Mouse (Mus musculus) hindbrain, embryonic 16.5 days (tissue): ENCODE measurements at regions not wholly inside any gene's neighbourhood (a gene's known extent, or its start where the extent isn't known, plus 50 kb on each side); places are given as distances from the start of the nearest gene placed in this dataset.
"Not testable (repeated sequence)": the region's sequence is repeated elsewhere in the genome, so short reads cannot be mapped to it uniquely, and the experiment has no call there.

Source experiments
- ATAC-seq: fragments of 200-750 bp; cut with Nextera tagmentation; 2 replicates; pipeline ENCODE4 v1.8.0; 2017; ENCODE audit warnings: moderate TSS enrichment, moderate library complexity
- H3K27ac ChIP-seq: fragments of 300-500 bp; sonication (generic); 2 replicates; pipeline ENCODE4 v1.5.1; 2014; ENCODE audit warnings: low read depth, mild to moderate bottlenecking, control low read depth, low read length, moderate library complexity
- H3K27me3 ChIP-seq: fragments of 300-500 bp; sonication (generic); replicated peaks from 2 replicates; pipeline ENCODE4 v1.6.1; 2014; ENCODE audit warnings: low read length; ENCODE audit not compliant: control insufficient read depth, insufficient read depth
- H3K36me3 ChIP-seq: fragments of 300-500 bp; sonication (generic); 2 replicates; pipeline ENCODE4 v1.6.1; 2014; ENCODE audit warnings: mild to moderate bottlenecking, low read length, moderate library complexity, mixed read lengths; ENCODE audit not compliant: control insufficient read depth, insufficient read depth
- H3K4me1 ChIP-seq: fragments of 300-500 bp; sonication (generic); 2 replicates; pipeline ENCODE4 v1.6.1; 2014; ENCODE audit warnings: low read depth, low read length; ENCODE audit not compliant: control insufficient read depth, insufficient read depth
- H3K4me2 ChIP-seq: fragments of 300-500 bp; sonication (generic); 2 replicates; pipeline ENCODE4 v1.6.1; 2014; ENCODE audit warnings: mild to moderate bottlenecking, low read length, control low read depth, moderate library complexity
- H3K4me3 ChIP-seq: fragments of 300-500 bp; sonication (generic); 2 replicates; pipeline ENCODE4 v1.5.1; 2014; ENCODE audit warnings: mild to moderate bottlenecking, low read length, control low read depth, moderate library complexity
- H3K9ac ChIP-seq: fragments of 300-500 bp; sonication (generic); 2 replicates; pipeline ENCODE4 v1.6.1; 2014; ENCODE audit warnings: low read depth, mild to moderate bottlenecking, control low read depth, low read length, moderate library complexity
- H3K9me3 ChIP-seq: fragments of 300-500 bp; sonication (generic); 2 replicates; pipeline ENCODE4 v1.6.1; 2014; ENCODE audit warnings: mild to moderate bottlenecking, low read length, moderate library complexity; ENCODE audit not compliant: control insufficient read depth
- WGBS: fragments of 180-500 bp; shearing (Covaris S2); extraction: QIAGEN DNeasy Blood & Tissue Kit; methylation state at CpG from one replicate; pipeline ENCODE4 v1.1.7; 2014; 5-methylcytosine and 5-hydroxymethylcytosine counted together

GRCm38 (mm10) chr4:67141896-67142295 lies 314.5 kb downstream of the Tlr4 start:
- no peaks in the 10 kb centered on the region for H3K27me3 ChIP-seq
- no peak overlapping the region for H3K27ac ChIP-seq
- H3K4me3 ChIP-seq = no peak overlapping the region
- no peak overlapping the region for H3K4me2 ChIP-seq
- ATAC-seq = no peak
- no peaks in the 10 kb centered on the region for H3K9me3 ChIP-seq
- no peaks in the 10 kb centered on the region for H3K36me3 ChIP-seq
- WGBS = 90% methylated on average over 2 of the region's 2 CpGs
- H3K4me1 ChIP-seq = no peaks in the 10 kb centered on the region
- no peak overlapping the region for H3K9ac ChIP-seq

- H3K4me3 ChIP-seq = no peak overlapping the region
- H3K9ac ChIP-seq = no peak overlapping the region
- no peaks in the 10 kb centered on the region for H3K27me3 ChIP-seq
- H3K4me1 ChIP-seq = no peaks in the 10 kb centered on the region
- 50% methylated on average over 2 of the region's 2 CpGs for WGBS
- H3K9me3 ChIP-seq = no peaks in the 10 kb centered on the region
- H3K36me3 ChIP-seq = no peaks in the 10 kb centered on the region
- ATAC-seq = peak; percentile 42; the same call in 1 of the 2 replicates
- H3K4me2 ChIP-seq = no peak overlapping the region
- H3K27ac ChIP-seq = no peak overlapping the region
These were observed 321.1 kb downstream of the Tlr4 start for GRCm38 (mm10) chr4:67148521-67148920.

DNA sequence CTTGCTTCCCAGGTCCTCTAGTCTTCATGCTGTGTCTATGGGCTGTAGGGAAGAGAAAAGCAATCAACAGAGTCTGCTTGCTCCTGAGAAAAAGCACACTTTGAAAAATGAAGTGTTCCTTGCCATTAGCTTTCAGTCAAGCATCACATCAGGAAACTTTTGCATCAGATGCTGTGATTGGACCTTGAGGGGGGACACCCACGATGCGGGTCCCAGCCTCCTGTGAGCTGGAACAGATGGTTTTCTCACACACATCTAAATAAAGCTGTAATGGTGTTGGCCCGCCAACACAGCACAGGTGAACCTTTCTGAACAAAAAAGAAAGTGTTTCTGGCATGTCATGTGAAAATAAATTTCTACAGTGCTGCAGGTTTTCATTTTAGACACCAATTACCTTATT lies 335.3 kb downstream of the Tlr4 start:
- Histone ChIP-seq H3K27ac (no peak overlapping the region), H3K9ac (no peak overlapping the region), H3K9me3 (no peaks in the 10 kb centered on the region), H3K4me1 (no peaks in the 10 kb centered on the region), H3K4me2 (no peak overlapping the region), H3K27me3 (no peaks in the 10 kb centered on the region), H3K4me3 (no peak overlapping the region), H3K36me3 (no peaks in the 10 kb centered on the region)
- ATAC-seq = no peak
- WGBS = 76% methylated on average over 3 of the region's 3 CpGs

- Histone ChIP-seq H3K9ac (no peak overlapping the region), H3K4me1 (no peaks in the 10 kb centered on the region), H3K27ac (no peak overlapping the region), H3K36me3 (no peaks in the 10 kb centered on the region), H3K27me3 (no peaks in the 10 kb centered on the region), H3K4me3 (no peak overlapping the region), H3K4me2 (no peak overlapping the region), H3K9me3 (no peaks in the 10 kb centered on the region)
- ATAC-seq = no peak
- WGBS = 81% methylated on average over 5 of the region's 5 CpGs
These were observed 340.3 kb downstream of the Tlr4 start for GRCm38 (mm10) chr4:67167720-67168119.

- no peak overlapping the region for H3K9ac ChIP-seq
- H3K9me3 ChIP-seq = no peaks in the 10 kb centered on the region
- H3K27ac ChIP-seq = no peak overlapping the region
- no peak overlapping the region for H3K4me3 ChIP-seq
- H3K4me1 ChIP-seq = no peaks in the 10 kb centered on the region
- no peak overlapping the region for H3K4me2 ChIP-seq
- H3K27me3 ChIP-seq = no peaks in the 10 kb centered on the region
- WGBS = 80% methylated on average over 2 of the region's 2 CpGs
- ATAC-seq = peak; percentile 76
- H3K36me3 ChIP-seq = no peaks in the 10 kb centered on the region
These were observed 360.5 kb downstream of the Tlr4 start for GRCm38 (mm10) chr4:67187725-67188510.

DNA sequence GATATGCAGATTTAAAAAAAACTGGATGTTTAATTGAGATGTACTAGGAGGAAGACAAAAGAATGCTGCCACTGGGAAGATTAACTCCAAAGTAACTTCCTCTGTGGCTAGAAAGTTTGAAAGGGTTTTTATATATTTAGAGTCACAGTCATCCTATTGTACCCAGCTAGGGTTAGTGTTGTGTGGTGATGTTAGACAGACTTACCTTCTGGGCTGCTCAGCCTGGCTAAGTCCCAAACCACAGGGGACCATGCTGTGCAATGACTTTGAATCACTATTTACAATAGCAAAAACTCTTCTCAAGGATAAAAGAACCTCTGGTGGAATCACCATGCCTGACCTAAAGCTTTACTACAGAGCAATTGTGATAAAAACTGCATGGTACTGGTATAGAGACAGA lies 363.2 kb downstream of the Tlr4 start:
- Histone ChIP-seq H3K36me3 (no peaks in the 10 kb centered on the region), H3K9ac (no peak overlapping the region), H3K27me3 (no peaks in the 10 kb centered on the region), H3K4me2 (no peak overlapping the region), H3K4me3 (no peak overlapping the region), H3K9me3 (no peaks in the 10 kb centered on the region), H3K4me1 (no peaks in the 10 kb centered on the region), H3K27ac (no peak overlapping the region)
- no peak for ATAC-seq

DNA sequence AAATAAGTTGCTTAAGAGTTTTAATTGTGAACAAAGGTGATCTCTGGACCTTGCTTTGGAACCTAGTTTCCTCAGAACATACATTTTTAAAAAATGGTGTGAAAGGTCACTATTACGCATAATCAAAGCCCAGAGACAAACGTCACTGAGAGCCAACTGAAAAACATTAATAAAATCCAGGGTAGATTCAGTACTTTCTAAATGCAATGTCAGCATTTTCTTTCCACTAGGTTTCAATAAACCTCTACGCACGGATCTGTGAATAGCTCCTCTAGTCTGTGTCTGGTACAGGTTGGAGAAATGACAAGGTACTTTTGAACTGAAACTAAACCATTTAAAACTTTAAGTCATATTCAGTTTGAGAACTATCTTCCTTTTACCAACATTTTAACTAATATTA lies 367.0 kb downstream of the Tlr4 start:
- no peak overlapping the region for H3K27ac ChIP-seq
- ATAC-seq = no peak
- H3K4me3 ChIP-seq = no peak overlapping the region
- H3K4me2 ChIP-seq = no peak overlapping the region
- no peaks in the 10 kb centered on the region for H3K27me3 ChIP-seq
- no peaks in the 10 kb centered on the region for H3K9me3 ChIP-seq
- H3K36me3 ChIP-seq = no peaks in the 10 kb centered on the region
- no peaks in the 10 kb centered on the region for H3K4me1 ChIP-seq
- H3K9ac ChIP-seq = no peak overlapping the region
- 77% methylated on average over 4 of the region's 4 CpGs for WGBS

DNA sequence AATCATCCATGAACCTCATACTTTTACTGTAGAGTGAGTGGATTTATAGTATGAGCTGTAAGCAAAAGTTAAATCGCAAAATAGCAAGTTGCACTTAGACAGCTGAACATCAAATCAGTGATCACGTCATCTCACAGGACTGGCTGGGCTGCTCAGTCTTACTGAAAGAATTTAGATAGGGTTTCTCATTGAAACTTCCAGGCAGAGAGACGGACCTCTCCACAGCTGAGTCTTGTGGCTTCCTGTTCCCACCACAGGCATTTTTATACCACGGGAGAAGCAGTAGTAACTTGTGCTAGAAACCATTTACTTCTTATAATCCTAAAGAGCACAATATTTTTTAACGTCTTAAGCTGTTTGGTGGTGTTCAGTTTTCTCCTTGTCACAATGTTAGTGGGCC lies 369.5 kb downstream of the Tlr4 start:
- H3K9me3 ChIP-seq = no peaks in the 10 kb centered on the region
- no peak for ATAC-seq
- no peak overlapping the region for H3K4me2 ChIP-seq
- no peak overlapping the region for H3K4me3 ChIP-seq
- no peaks in the 10 kb centered on the region for H3K27me3 ChIP-seq
- H3K27ac ChIP-seq = no peak overlapping the region
- no peaks in the 10 kb centered on the region for H3K36me3 ChIP-seq
- H3K4me1 ChIP-seq = no peaks in the 10 kb centered on the region
- H3K9ac ChIP-seq = no peak overlapping the region
- WGBS = 89% methylated on average over 5 of the region's 5 CpGs

- not testable (repeated sequence) for H3K9me3 ChIP-seq, H3K4me1 ChIP-seq
These were observed 381.0 kb downstream of the Tlr4 start for GRCm38 (mm10) chr4:67208406-67208805.

DNA sequence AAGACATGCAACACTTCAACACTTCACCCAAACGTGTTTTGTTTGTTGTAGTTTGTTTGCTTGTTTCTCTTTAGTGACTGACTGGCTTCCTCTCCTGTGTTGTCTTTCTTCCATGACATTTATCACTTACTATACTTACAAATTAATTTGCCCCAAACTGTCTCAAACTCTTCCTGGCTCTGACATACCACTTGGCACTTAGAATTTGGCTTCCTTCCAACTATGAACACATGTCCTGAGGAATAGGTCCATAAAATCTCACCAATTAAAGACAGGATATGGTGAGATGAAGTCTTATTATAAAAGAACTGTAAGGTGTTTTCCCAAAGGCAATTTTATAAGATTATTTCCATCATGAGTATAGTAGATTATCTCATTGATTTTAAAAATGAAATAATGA lies 386.0 kb downstream of the Tlr4 start:
- ATAC-seq = no peak
- no peaks in the 10 kb centered on the region for H3K4me1 ChIP-seq
- H3K4me2 ChIP-seq = no peak overlapping the region
- H3K9ac ChIP-seq = no peak overlapping the region
- no peak overlapping the region for H3K27ac ChIP-seq
- H3K9me3 ChIP-seq = no peaks in the 10 kb centered on the region
- no peak overlapping the region for H3K4me3 ChIP-seq
- no peaks in the 10 kb centered on the region for H3K27me3 ChIP-seq
- 84% methylated on average over 1 of the region's 1 CpGs for WGBS
- H3K36me3 ChIP-seq = no peaks in the 10 kb centered on the region

More at GRCm38 (mm10) chr4:67208406-67208805, 381.0 kb downstream of the Tlr4 start:
- not testable (repeated sequence) for H3K36me3 ChIP-seq, H3K27me3 ChIP-seq, H3K9ac ChIP-seq, H3K4me2 ChIP-seq, H3K4me3 ChIP-seq, H3K27ac ChIP-seq, ATAC-seq
